ENCODE assay signal across 20 mouse cellular contexts in the genomic region with DNA sequence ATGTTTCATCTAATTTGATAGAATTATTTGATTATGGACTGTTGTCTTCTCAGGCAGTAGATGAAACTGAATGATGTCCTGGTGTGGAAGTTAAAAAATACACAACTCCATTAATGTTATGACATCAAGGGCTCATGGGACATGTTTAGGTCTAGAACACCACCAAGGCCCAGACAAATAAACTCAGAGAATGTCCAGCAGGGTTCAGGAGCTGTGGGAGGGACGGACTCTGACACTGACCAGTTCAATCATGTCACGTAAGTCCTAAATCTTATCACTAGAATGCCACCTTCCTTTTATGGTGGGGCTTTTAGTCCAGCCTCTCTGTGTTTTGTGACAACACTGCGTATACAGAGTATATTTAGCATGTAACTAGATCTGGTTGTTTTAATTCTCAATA.
A peak's percentile ranks its signal among the peaks of the same experiment; 100 is the strongest.
DNase-seq lines count a peak whose midpoint lies in the region; ATAC-seq and TF ChIP-seq lines count a peak whose summit lies in the region.
"Had no signal": no experiment of that assay in that cellular context is flagged by ENCODE, and none has a peak within 500 bp of the region (broad histone marks: within the 10 kb centered on the region; RNA-seq: fewer than 3 reads in every experiment).

No protein-coding gene starts in this region.

- peak overlapping the region; percentile 19 to 48; a peak in 1 of 4 replicates for H3K27ac ChIP-seq in heart, embryonic 14.5 days (replicated peaks in 1 of 2; ENCODE audit: control insufficient read depth in 1 of 2, insufficient read depth in 1 of 2, low read depth in 2 of 2, low read length in 2 of 2)
- H3K27ac ChIP-seq in kidney, embryonic 16.5 days (ENCODE audit: low read length) = no peak overlapping the region
- H3K27ac ChIP-seq in stomach, embryonic 14.5 days (ENCODE audit: low read length) = peak overlapping the region; percentile 3; the same call in 1 of the 2 replicates
- no peak overlapping the region for H3K27ac ChIP-seq in stomach, postnatal 0 days (replicated peaks)
- H3K27ac ChIP-seq in stomach, embryonic 16.5 days (ENCODE audit: low read length) = peak overlapping the region; percentile 50
- no peak overlapping the region for H3K27ac ChIP-seq in forebrain, embryonic 11.5 days (ENCODE audit: low read depth, low read length)
- H3K27ac ChIP-seq: forebrain, embryonic 15.5 days; hindbrain, embryonic 12.5 days; limb, embryonic 15.5 days; midbrain, embryonic 13.5 days; neural tube, embryonic 12.5 days had no signal

- H3K9me3 ChIP-seq in heart, embryonic 14.5 days (ENCODE audit: control insufficient read depth, low read length) = no peaks in the 10 kb centered on the region
- no peaks in the 10 kb centered on the region; the same call in 1 of the 2 replicates for H3K9me3 ChIP-seq in kidney, embryonic 16.5 days (ENCODE audit: low read length)
- H3K9me3 ChIP-seq in stomach, embryonic 14.5 days (ENCODE audit: control insufficient read depth, low read depth, low read length) = no peaks in the 10 kb centered on the region
- H3K9me3 ChIP-seq in stomach, postnatal 0 days (ENCODE audit: control insufficient read depth, low read length) = no peaks in the 10 kb centered on the region
- H3K9me3 ChIP-seq in stomach, embryonic 16.5 days (replicated peaks; ENCODE audit: control insufficient read depth, low read length) = no peaks in the 10 kb centered on the region
- H3K9me3 ChIP-seq in forebrain, embryonic 11.5 days (ENCODE audit: control insufficient read depth, low read length) = no peaks in the 10 kb centered on the region
- H3K9me3 ChIP-seq: forebrain, embryonic 15.5 days; hindbrain, embryonic 12.5 days; limb, embryonic 15.5 days; midbrain, embryonic 13.5 days; neural tube, embryonic 12.5 days had no signal

- WGBS in heart, embryonic 14.5 days = 32% methylated on average over 3 of the region's 3 CpGs
- 43% methylated on average over 3 of the region's 3 CpGs for WGBS in kidney, embryonic 16.5 days
- 43% methylated on average over 3 of the region's 3 CpGs for WGBS in stomach, embryonic 14.5 days
- WGBS in stomach, postnatal 0 days = 52% methylated on average over 3 of the region's 3 CpGs
- 60% methylated on average over 3 of the region's 3 CpGs for WGBS in stomach, embryonic 16.5 days
- 86% methylated on average over 3 of the region's 3 CpGs for WGBS in forebrain, embryonic 11.5 days

- no peak overlapping the region for H3K4me3 ChIP-seq in heart, embryonic 14.5 days (ENCODE audit: control insufficient read depth in 1 of 2, insufficient read depth in 1 of 2, low read depth in 1 of 2, low read length in 2 of 2)
- no peak overlapping the region for H3K4me3 ChIP-seq in kidney, embryonic 16.5 days (ENCODE audit: low read length)
- no peak overlapping the region for H3K4me3 ChIP-seq in stomach, embryonic 14.5 days (ENCODE audit: low read depth, low read length)
- H3K4me3 ChIP-seq in stomach, postnatal 0 days (ENCODE audit: low read depth, low read length) = no peak overlapping the region
- no peak overlapping the region for H3K4me3 ChIP-seq in stomach, embryonic 16.5 days (replicated peaks; ENCODE audit: low read length)
- no peak overlapping the region for H3K4me3 ChIP-seq in forebrain, embryonic 11.5 days (ENCODE audit: low read depth, low read length)
- H3K4me3 ChIP-seq: forebrain, embryonic 15.5 days; hindbrain, embryonic 12.5 days; limb, embryonic 15.5 days; megakaryocyte, embryonic 14.5 days; midbrain, embryonic 13.5 days; neural tube, embryonic 12.5 days had no signal

- ATAC-seq in heart, embryonic 14.5 days (ENCODE audit: insufficient number of reproducible peaks, insufficient read depth, low FRiP score, low read depth) = no peak
- 0 out of 2 replicates have a peak, but pooled peaks have one; percentile 15 for ATAC-seq in kidney, embryonic 16.5 days (ENCODE audit: low FRiP score, low TSS enrichment)
- no peak for ATAC-seq in stomach, embryonic 14.5 days (ENCODE audit: insufficient number of reproducible peaks, insufficient read depth, low FRiP score, low read depth)
- no peak for ATAC-seq in stomach, postnatal 0 days (ENCODE audit: low FRiP score, low TSS enrichment)
- ATAC-seq in stomach, embryonic 16.5 days (ENCODE audit: insufficient read depth, low FRiP score) = peak; percentile 50; the same call in 1 of the 2 replicates
- ATAC-seq in forebrain, embryonic 11.5 days (replicated peaks; ENCODE audit: low FRiP score) = no peak
- ATAC-seq: forebrain, embryonic 15.5 days; liver, postnatal 0 days; midbrain, embryonic 13.5 days had no signal

- H3K4me2 ChIP-seq in heart, embryonic 14.5 days (ENCODE audit: low read length) = no peak overlapping the region
- no peak overlapping the region for H3K4me2 ChIP-seq in kidney, embryonic 16.5 days (replicated peaks; ENCODE audit: low read depth, low read length)
- H3K4me2 ChIP-seq in stomach, embryonic 14.5 days (replicated peaks; ENCODE audit: low read depth, low read length) = no peak overlapping the region
- H3K4me2 ChIP-seq in stomach, postnatal 0 days (replicated peaks; ENCODE audit: low read depth) = no peak overlapping the region
- no peak overlapping the region for H3K4me2 ChIP-seq in stomach, embryonic 16.5 days (ENCODE audit: low read depth, low read length)
- no peak overlapping the region for H3K4me2 ChIP-seq in forebrain, embryonic 11.5 days (ENCODE audit: low read depth, low read length, severe bottlenecking)
- H3K4me2 ChIP-seq: forebrain, embryonic 15.5 days; hindbrain, embryonic 12.5 days; limb, embryonic 15.5 days; midbrain, embryonic 13.5 days; neural tube, embryonic 12.5 days had no signal

- no peak overlapping the region for H3K9ac ChIP-seq in heart, embryonic 14.5 days (ENCODE audit: low read length)
- H3K9ac ChIP-seq in kidney, embryonic 16.5 days (replicated peaks; ENCODE audit: low read length) = no peak overlapping the region
- H3K9ac ChIP-seq in stomach, embryonic 14.5 days (replicated peaks; ENCODE audit: low read depth, low read length) = no peak overlapping the region
- H3K9ac ChIP-seq in stomach, postnatal 0 days (ENCODE audit: low read length) = no peak overlapping the region
- no peak overlapping the region for H3K9ac ChIP-seq in stomach, embryonic 16.5 days (ENCODE audit: low read length)
- no peak overlapping the region for H3K9ac ChIP-seq in forebrain, embryonic 11.5 days (ENCODE audit: low read length)
- H3K9ac ChIP-seq: forebrain, embryonic 15.5 days; hindbrain, embryonic 12.5 days; limb, embryonic 15.5 days; liver, postnatal 0 days; midbrain, embryonic 13.5 days; neural tube, embryonic 12.5 days had no signal

- peaks cover 2 to 13% of the 10 kb centered on the region in 2 experiments; a peak in 3 of 4 replicates for H3K4me1 ChIP-seq in heart, embryonic 14.5 days (ENCODE audit: control insufficient read depth in 2 of 2, insufficient read depth in 2 of 2, low read length in 2 of 2)
- peaks cover 18% of the 10 kb centered on the region for H3K4me1 ChIP-seq in kidney, embryonic 16.5 days (ENCODE audit: insufficient read depth, low read length)
- H3K4me1 ChIP-seq in stomach, embryonic 14.5 days (ENCODE audit: control insufficient read depth, insufficient read depth, low read length) = peaks cover 18% of the 10 kb centered on the region; the same call in 1 of the 2 replicates
- no peaks in the 10 kb centered on the region for H3K4me1 ChIP-seq in stomach, postnatal 0 days (replicated peaks; ENCODE audit: control insufficient read depth, insufficient read depth)
- 0 out of 2 replicates have a peak, but pooled peaks cover 5% of the 10 kb centered on the region for H3K4me1 ChIP-seq in stomach, embryonic 16.5 days (ENCODE audit: control insufficient read depth, insufficient read depth, low read length)
- H3K4me1 ChIP-seq in forebrain, embryonic 11.5 days (replicated peaks; ENCODE audit: control insufficient read depth, insufficient read depth, low read length) = no peaks in the 10 kb centered on the region
- H3K4me1 ChIP-seq: hindbrain, embryonic 12.5 days; megakaryocyte, embryonic 14.5 days; neural tube, embryonic 12.5 days had no signal

- TF ChIP-seq CTCF in stomach, postnatal 0 days (IDR thresholded peaks at IDR 0.05; ENCODE audit: low read depth) = no peak

- H3K36me3 ChIP-seq in heart, embryonic 14.5 days (ENCODE audit: control insufficient read depth, insufficient read depth, low read length) = no peaks in the 10 kb centered on the region
- no peaks in the 10 kb centered on the region for H3K36me3 ChIP-seq in kidney, embryonic 16.5 days (ENCODE audit: insufficient read depth, low read length)
- H3K36me3 ChIP-seq in stomach, embryonic 14.5 days (ENCODE audit: control insufficient read depth, insufficient read depth, low read length) = no peaks in the 10 kb centered on the region
- H3K36me3 ChIP-seq in stomach, postnatal 0 days (ENCODE audit: control insufficient read depth, insufficient read depth, low read length) = no peaks in the 10 kb centered on the region
- no peaks in the 10 kb centered on the region for H3K36me3 ChIP-seq in stomach, embryonic 16.5 days (ENCODE audit: control insufficient read depth, insufficient read depth, low read length)
- H3K36me3 ChIP-seq in forebrain, embryonic 11.5 days (ENCODE audit: control insufficient read depth, insufficient read depth, low read length) = no peaks in the 10 kb centered on the region
- H3K36me3 ChIP-seq: forebrain, embryonic 15.5 days; hindbrain, embryonic 12.5 days; limb, embryonic 15.5 days; midbrain, embryonic 13.5 days; neural tube, embryonic 12.5 days had no signal

- no peaks in the 10 kb centered on the region for H3K27me3 ChIP-seq in heart, embryonic 14.5 days (ENCODE audit: control insufficient read depth, insufficient read depth, low read length)
- no peaks in the 10 kb centered on the region for H3K27me3 ChIP-seq in kidney, embryonic 16.5 days (ENCODE audit: insufficient read depth, low read length)
- no peaks in the 10 kb centered on the region for H3K27me3 ChIP-seq in stomach, embryonic 14.5 days (ENCODE audit: control insufficient read depth, insufficient read depth, low read length)
- H3K27me3 ChIP-seq in stomach, postnatal 0 days (ENCODE audit: control insufficient read depth, insufficient read depth, low read length) = no peaks in the 10 kb centered on the region
- no peaks in the 10 kb centered on the region for H3K27me3 ChIP-seq in stomach, embryonic 16.5 days (ENCODE audit: control insufficient read depth, insufficient read depth, low read length)
- H3K27me3 ChIP-seq in forebrain, embryonic 11.5 days (ENCODE audit: control insufficient read depth, insufficient read depth, low read length) = no peaks in the 10 kb centered on the region
- H3K27me3 ChIP-seq: forebrain, embryonic 15.5 days; hindbrain, embryonic 12.5 days; limb, embryonic 15.5 days; megakaryocyte, embryonic 14.5 days; midbrain, embryonic 13.5 days; neural tube, embryonic 12.5 days had no signal

- TF ChIP-seq EP300 in stomach, postnatal 0 days (optimal IDR thresholded peaks at IDR 0.05) = no peak

- DNase-seq in heart, adult 8-10 months (ENCODE audit: low spot score) = no peak
- no peak for DNase-seq in kidney, postnatal 25 days
- no peak for DNase-seq in stomach, postnatal 0 days (ENCODE audit: low spot score)
- DNase-seq in forebrain, embryonic 11.5 days (ENCODE audit: low spot score) = no peak
- DNase-seq: adrenal gland, postnatal 25 days; cerebellum, adult 8-10 months; kidney, adult 18-20 months; left cerebral cortex, postnatal 4 days; liver, postnatal 0 days; thymus, adult 18-20 months had no signal

Comparison
In these comparisons a context has a peak if more than half of its experiments do, and no peak if none do; other contexts are left out.
1. ATAC-seq: peak in kidney, embryonic 16.5 days (single experiment) and stomach, embryonic 16.5 days (single experiment); none in heart, embryonic 14.5 days (single experiment), stomach, embryonic 14.5 days (single experiment), stomach, postnatal 0 days (single experiment) and forebrain, embryonic 11.5 days (single experiment).
2. H3K27ac ChIP-seq: peak in heart, embryonic 14.5 days (2 of 2), stomach, embryonic 14.5 days (single experiment) and stomach, embryonic 16.5 days (single experiment); none in kidney, embryonic 16.5 days (single experiment), stomach, postnatal 0 days (single experiment) and forebrain, embryonic 11.5 days (single experiment).